Mouse (Mus musculus): Measurements from ENCODE around the gene Cyp4v3.

DNA sequence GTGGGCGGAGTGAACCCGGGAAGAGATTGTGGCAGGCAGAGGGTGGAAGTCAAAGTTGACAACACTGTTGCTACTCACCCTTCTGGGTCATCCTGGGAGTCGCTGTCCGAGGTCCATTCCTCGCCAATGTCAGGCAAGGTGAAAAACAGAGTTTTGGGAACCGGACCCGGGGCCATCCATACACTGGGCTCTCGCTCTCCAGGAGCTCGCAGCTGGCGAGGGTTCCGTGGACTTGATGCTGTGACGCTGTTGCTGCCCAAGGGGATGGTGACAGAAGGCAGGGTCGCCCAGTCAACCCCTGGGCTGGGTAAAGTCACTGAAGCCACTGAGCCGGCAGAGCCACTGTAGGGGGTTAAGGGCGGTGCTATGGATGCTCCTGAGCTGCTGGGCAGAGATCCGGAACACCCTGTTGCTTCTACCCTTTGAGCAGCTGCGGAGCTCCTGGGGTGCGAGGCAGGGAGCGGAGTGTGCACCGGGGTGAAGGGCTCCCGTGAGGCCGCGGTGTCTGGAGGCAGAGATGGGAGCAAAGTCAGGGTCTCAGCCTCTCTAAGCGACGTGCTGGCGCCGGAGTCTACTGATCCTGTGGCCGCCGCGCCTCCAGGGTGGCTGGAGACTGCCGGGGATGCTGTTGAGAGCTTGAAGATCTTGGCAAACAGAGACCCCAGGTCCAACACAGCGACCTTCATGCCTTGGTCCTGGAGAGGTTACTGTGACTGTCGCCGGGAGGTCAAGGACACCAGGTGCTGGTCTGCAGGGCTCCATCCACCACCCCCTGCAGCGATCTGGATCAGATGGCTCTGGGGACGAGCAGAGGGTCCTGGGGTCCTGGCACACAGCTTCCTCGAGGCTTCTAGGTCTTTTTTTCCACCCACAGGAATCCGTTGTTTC is 48.3 kb upstream of the Cyp4v3 start:
- no peak for TF ChIP-seq CTCF (IDR thresholded peaks at IDR 0.05; ENCODE audit: borderline replicate concordance, insufficient read depth, low read length)
- TF ChIP-seq POLR2A (IDR thresholded peaks at IDR 0.05; ENCODE audit: low read depth, low read length): no peak
